Mouse (Mus musculus) lung, postnatal 0 days (tissue): ENCODE measurements around the gene Emc10.

Experiments
- CTCF ChIP-seq: IDR thresholded peaks from 2 replicates; pipeline ENCODE4 v1.5.1; 2016; ENCODE audit warnings: antibody characterized with exemption, mild to moderate bottlenecking
- EP300 ChIP-seq: IDR thresholded peaks from 2 replicates; pipeline ENCODE4 v1.6.1; 2016; ENCODE audit warnings: antibody characterized with exemption, mild to moderate bottlenecking, control low read depth

DNA sequence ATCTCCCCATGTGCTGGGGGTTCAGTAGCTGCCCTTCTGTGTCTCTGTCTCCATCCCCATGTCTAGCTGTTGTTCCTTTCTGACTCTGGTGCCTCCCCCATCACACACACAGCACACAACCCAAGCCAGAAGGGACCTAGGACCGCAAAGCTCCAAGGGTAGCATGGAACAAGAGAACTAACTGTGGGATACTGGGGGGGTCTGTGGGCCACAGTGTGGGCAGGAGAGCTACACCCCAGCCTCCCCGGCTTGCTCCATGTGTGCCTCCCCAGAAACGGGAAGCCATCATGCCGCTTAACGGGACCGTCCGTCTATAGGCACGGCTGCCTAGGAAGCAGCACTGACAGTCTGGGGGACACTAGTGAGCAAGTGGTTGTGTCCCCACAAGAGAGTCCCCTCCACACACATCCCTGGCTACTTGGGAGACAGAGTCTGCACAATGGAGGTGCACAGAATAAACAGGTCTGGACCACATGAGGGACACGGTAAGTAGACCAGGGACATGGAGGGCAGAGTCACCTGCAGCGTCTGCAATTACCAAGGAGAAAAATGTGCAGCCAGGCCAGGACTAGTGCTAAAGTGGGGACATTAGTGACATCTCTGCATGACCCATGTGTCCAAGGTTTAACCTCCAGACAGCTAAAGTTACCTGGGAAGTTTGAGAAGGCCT lies 32.6 kb downstream of the Emc10 start:
- TF ChIP-seq CTCF (no peak), EP300 (no peak)
